Mouse (Mus musculus): ENCODE measurements around the gene Olfr347.

The Olfr347 gene

DNA sequence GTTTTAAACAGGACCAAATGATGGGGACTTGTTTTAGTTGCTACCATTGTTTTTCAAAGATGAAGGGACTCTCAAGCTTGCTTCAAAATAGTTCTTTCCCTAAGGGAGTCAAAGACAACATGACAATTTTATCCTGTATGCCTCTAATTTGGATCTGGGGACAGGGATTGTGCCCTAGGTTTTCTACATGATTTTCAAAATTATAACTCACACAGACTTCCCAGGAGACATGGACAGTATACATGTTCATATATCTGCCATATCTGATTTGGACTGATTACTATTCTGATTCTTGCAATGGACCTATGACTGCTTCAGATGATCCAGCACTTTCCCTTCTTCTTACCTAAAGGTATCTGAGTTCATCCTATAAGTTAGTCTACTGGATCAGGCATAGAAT is at the start of gene Olfr347:
Gene Olfr347, plus strand, starts transcription at position 301 of the 400 bp plus-strand sequence.
- no peak for DNase-seq (ENCODE audit: low read depth, low spot score)

DNA sequence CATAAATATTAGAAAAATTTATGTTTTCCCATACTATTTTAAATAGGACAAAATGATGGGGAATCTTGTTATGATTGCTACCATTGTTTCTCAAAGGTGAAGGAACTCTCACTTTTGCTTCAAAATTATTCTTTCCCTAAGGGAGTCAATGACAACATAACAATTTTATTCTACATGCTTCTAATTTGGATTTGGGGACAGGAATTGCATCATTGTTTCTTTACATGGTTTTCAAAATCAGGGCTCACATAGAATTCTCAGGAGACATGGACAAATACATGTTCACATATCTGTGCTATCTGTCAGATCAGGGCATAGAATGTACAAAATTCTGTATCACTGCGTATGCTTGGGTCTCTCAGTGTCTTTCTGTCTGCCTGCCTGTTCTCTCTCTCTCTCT is 46.2 kb upstream of the Olfr347 start, which contains the start of gene Olfr346:
Gene Olfr346, plus strand, starts transcription at position 301 of the 400 bp plus-strand sequence.
- DNase-seq (ENCODE audit: low read depth, low spot score) = no peak

DNA sequence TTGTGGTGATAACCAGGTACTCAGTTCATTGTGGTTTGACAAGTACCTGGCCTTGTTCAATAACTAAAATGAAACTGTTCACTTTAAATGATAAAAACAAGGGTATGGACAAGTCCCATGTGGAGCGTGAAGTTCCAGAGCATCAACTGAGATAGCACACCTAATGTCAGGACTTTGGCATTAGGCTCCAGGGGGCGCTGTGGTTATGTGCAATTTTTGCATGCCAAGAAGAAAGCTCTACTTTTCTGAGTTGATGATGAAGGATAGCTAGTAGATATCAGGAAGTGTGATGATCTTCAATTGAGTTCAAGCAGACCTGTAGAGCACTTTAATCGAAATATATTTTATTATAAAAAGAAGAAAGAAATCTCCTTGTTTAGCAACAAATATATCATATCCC is 4.5 kb downstream of the Olfr347 start:
- DNase-seq (ENCODE audit: low read depth, low spot score) = no peak

DNA sequence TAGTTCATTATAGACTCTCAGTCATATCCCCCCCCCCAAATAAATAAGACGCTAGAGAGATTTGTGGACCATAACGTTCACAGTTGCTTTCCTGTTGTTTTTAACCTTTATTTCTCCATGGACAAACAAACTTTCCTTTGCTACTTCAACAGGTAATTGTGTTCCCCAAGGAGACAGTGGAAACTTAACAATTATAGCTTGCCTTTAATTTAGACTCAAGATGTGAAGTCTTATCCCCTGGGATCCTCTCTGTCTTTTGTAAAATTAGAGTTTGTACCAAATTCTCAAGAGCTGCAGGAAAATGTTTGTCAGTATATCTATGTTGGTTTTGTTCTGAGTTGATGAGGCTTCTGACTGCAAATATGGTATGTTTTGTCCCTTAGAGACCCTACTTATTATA is 52.3 kb downstream of the Olfr347 start, which contains the start of gene Olfr348:
Gene Olfr348, plus strand, starts transcription at position 301 of the 400 bp plus-strand sequence.
- no peak for DNase-seq (ENCODE audit: low read depth, low spot score)

Data from forelimb bud, embryonic 11.5 days (tissue).